Mouse (Mus musculus) stomach, postnatal 0 days (tissue): ENCODE data around the gene Arhgap15. TPM values are rescaled to one million over a fixed set of nuclear protein-coding genes. Genes with fewer than 3 reads are reported as not detected.

Source experiments
- ATAC-seq: fragments of 200-750 bp; cut with Nextera tagmentation; 2 replicates; pipeline ENCODE4 v1.8.0; 2017; ENCODE audit not compliant: low FRiP score, low TSS enrichment
- DNase-seq: peaks from one replicate; pipeline ENCODE4 v3.0.0-alpha.2; 2016; ENCODE audit warnings: low spot score
- H3K27ac ChIP-seq: fragments of 300-500 bp; sonication (generic); replicated peaks from 2 replicates; pipeline ENCODE4 v1.5.1; 2014; ENCODE audit warnings: mild to moderate bottlenecking, control low read depth
- H3K27me3 ChIP-seq: fragments of 300-500 bp; sonication (generic); 2 replicates; pipeline ENCODE4 v1.6.1; 2014; ENCODE audit warnings: low read length; ENCODE audit not compliant: control insufficient read depth, insufficient read depth
- H3K36me3 ChIP-seq: fragments of 300-500 bp; sonication (generic); 2 replicates; pipeline ENCODE4 v1.6.1; 2014; ENCODE audit warnings: low read length, mixed read lengths; ENCODE audit not compliant: control insufficient read depth, insufficient read depth
- H3K4me1 ChIP-seq: fragments of 300-500 bp; sonication (generic); replicated peaks from 2 replicates; pipeline ENCODE4 v1.6.1; 2014; ENCODE audit warnings: antibody characterized with exemption; ENCODE audit not compliant: control insufficient read depth, insufficient read depth
- H3K4me2 ChIP-seq: fragments of 300-500 bp; sonication (generic); replicated peaks from 2 replicates; pipeline ENCODE4 v1.6.1; 2014; ENCODE audit warnings: low read depth, mild to moderate bottlenecking, control low read depth, moderate library complexity
- H3K4me3 ChIP-seq: fragments of 300-500 bp; sonication (generic); 2 replicates; pipeline ENCODE4 v1.5.1; 2014; ENCODE audit warnings: low read depth, low read length, control low read depth
- H3K9ac ChIP-seq: fragments of 300-500 bp; sonication (generic); 2 replicates; pipeline ENCODE4 v1.6.1; 2014; ENCODE audit warnings: mild to moderate bottlenecking, low read length, control low read depth, mixed read lengths
- H3K9me3 ChIP-seq: fragments of 300-500 bp; sonication (generic); 2 replicates; pipeline ENCODE4 v1.6.1; 2016; ENCODE audit warnings: low read length; ENCODE audit not compliant: control insufficient read depth
- CTCF ChIP-seq: IDR thresholded peaks from 2 replicates; pipeline ENCODE4 v1.5.1; 2016; ENCODE audit warnings: antibody characterized with exemption, low read depth, mild to moderate bottlenecking, moderate library complexity
- EP300 ChIP-seq: optimal IDR thresholded peaks from 2 replicates; pipeline ENCODE3; 2016; ENCODE audit warnings: antibody characterized with exemption
- WGBS: fragments of 180-500 bp; shearing (Covaris S2); extraction: QIAGEN DNeasy Blood & Tissue Kit; methylation state at CpG from one replicate; pipeline ENCODE4 v1.1.7; 2014; 5-methylcytosine and 5-hydroxymethylcytosine counted together
- polyA plus RNA-seq: library from polyadenylated mRNA; unstranded; fragments of >200 nt; fragmentation: Nextera tagmentation; extraction: Ambion mirVana; gene quantifications from 2 replicates; pipeline ENCODE4 v1.2.1, GENCODE M21; 2015

The Arhgap15 gene
- polyA plus RNA-seq, 1 experiment from 2014 or later: 0.93 TPM

- no peak for TF ChIP-seq EP300
- no peak for TF ChIP-seq CTCF
- Histone ChIP-seq H3K4me2 (no peak overlapping the region), H3K4me1 (no peaks in the 10 kb centered on the region), H3K9ac (no peak overlapping the region), H3K27me3 (no peaks in the 10 kb centered on the region), H3K36me3 (no peaks in the 10 kb centered on the region), H3K27ac (no peak overlapping the region), H3K9me3 (no peaks in the 10 kb centered on the region), H3K4me3 (no peak overlapping the region)
- no peak for DNase-seq
- no peak for ATAC-seq
- WGBS: 67% methylated on average over 6 of the region's 6 CpGs
Measured at GRCm38 (mm10) chr2:43914104-43914503, 165.5 kb downstream of the Arhgap15 start.

- no peak for TF ChIP-seq EP300
- no peak for TF ChIP-seq CTCF
- no peak overlapping the region for H3K4me2 ChIP-seq
- 88% methylated on average over 5 of the region's 5 CpGs for WGBS
Measured at GRCm38 (mm10) chr2:43923863-43924340, 175.3 kb downstream of the Arhgap15 start.

GRCm38 (mm10) chr2:43931687-43932086 is 183.1 kb downstream of the Arhgap15 start:
- Histone ChIP-seq H3K9ac (no peak overlapping the region), H3K4me2 (no peak overlapping the region), H3K4me3 (no peak overlapping the region), H3K4me1 (no peaks in the 10 kb centered on the region), H3K36me3 (no peaks in the 10 kb centered on the region), H3K9me3 (no peaks in the 10 kb centered on the region), H3K27ac (no peak overlapping the region), H3K27me3 (no peaks in the 10 kb centered on the region)
- TF ChIP-seq CTCF (no peak), EP300 (no peak)
- DNase-seq (no peak), ATAC-seq (no peak)
- 88% methylated on average over 3 of the region's 3 CpGs for WGBS

More at GRCm38 (mm10) chr2:43923863-43924340, 175.3 kb downstream of the Arhgap15 start:
- H3K4me1 ChIP-seq: no peaks in the 10 kb centered on the region
- ATAC-seq: no peak
- H3K36me3 ChIP-seq: no peaks in the 10 kb centered on the region
- no peak overlapping the region for H3K9ac ChIP-seq
- no peaks in the 10 kb centered on the region for H3K27me3 ChIP-seq
- H3K27ac ChIP-seq: no peak overlapping the region
- H3K4me3 ChIP-seq: no peak overlapping the region
- DNase-seq: no peak
- no peaks in the 10 kb centered on the region for H3K9me3 ChIP-seq

GRCm38 (mm10) chr2:43939196-43939595 is 190.6 kb downstream of the Arhgap15 start:
- ATAC-seq: no peak
- WGBS: 84% methylated on average over 5 of the region's 5 CpGs
- Histone ChIP-seq H3K4me3 (no peak overlapping the region), H3K4me1 (no peaks in the 10 kb centered on the region), H3K27ac (no peak overlapping the region), H3K9ac (no peak overlapping the region), H3K9me3 (no peaks in the 10 kb centered on the region), H3K4me2 (no peak overlapping the region), H3K27me3 (no peaks in the 10 kb centered on the region), H3K36me3 (no peaks in the 10 kb centered on the region)
- TF ChIP-seq EP300 (no peak), CTCF (no peak)
- no peak for DNase-seq

GRCm38 (mm10) chr2:43945679-43946078 is 197.1 kb downstream of the Arhgap15 start:
- Histone ChIP-seq H3K4me1 (no peaks in the 10 kb centered on the region), H3K4me2 (no peak overlapping the region), H3K27me3 (no peaks in the 10 kb centered on the region), H3K9ac (no peak overlapping the region), H3K4me3 (no peak overlapping the region), H3K36me3 (no peaks in the 10 kb centered on the region), H3K27ac (no peak overlapping the region), H3K9me3 (no peaks in the 10 kb centered on the region)
- WGBS: 86% methylated on average over 2 of the region's 2 CpGs
- no peak for ATAC-seq
- no peak for TF ChIP-seq CTCF
- TF ChIP-seq EP300: no peak
- no peak for DNase-seq

GRCm38 (mm10) chr2:43949775-43950492 is 201.3 kb downstream of the Arhgap15 start:
- no peak overlapping the region for H3K4me3 ChIP-seq
- no peaks in the 10 kb centered on the region for H3K36me3 ChIP-seq
- no peak for DNase-seq
- 65% methylated on average over 13 of the region's 13 CpGs for WGBS
- no peak for TF ChIP-seq CTCF
- TF ChIP-seq EP300: no peak
- ATAC-seq: no peak
- no peak overlapping the region for H3K9ac ChIP-seq
- no peaks in the 10 kb centered on the region for H3K9me3 ChIP-seq
- H3K4me2 ChIP-seq: no peak overlapping the region
- H3K4me1 ChIP-seq: no peaks in the 10 kb centered on the region
- H3K27ac ChIP-seq: no peak overlapping the region
- no peaks in the 10 kb centered on the region for H3K27me3 ChIP-seq
